Mouse (Mus musculus): ENCODE measurements around the gene Gm29609. TPM values are rescaled to one million over a fixed set of nuclear protein-coding genes. Genes with fewer than 3 reads are reported as not detected.

Gm29609 gene
- total RNA-seq (2012; rRNA removed) (1.4 and 2.7 TPM in 2 replicates), total RNA-seq (2014; rRNA removed) (1.2 and 2.1 TPM in 2 replicates), polyA plus RNA-seq (2012; ENCODE audit: insufficient read length, low read depth) (0.57 and 3.0 TPM in 2 replicates)

DNA sequence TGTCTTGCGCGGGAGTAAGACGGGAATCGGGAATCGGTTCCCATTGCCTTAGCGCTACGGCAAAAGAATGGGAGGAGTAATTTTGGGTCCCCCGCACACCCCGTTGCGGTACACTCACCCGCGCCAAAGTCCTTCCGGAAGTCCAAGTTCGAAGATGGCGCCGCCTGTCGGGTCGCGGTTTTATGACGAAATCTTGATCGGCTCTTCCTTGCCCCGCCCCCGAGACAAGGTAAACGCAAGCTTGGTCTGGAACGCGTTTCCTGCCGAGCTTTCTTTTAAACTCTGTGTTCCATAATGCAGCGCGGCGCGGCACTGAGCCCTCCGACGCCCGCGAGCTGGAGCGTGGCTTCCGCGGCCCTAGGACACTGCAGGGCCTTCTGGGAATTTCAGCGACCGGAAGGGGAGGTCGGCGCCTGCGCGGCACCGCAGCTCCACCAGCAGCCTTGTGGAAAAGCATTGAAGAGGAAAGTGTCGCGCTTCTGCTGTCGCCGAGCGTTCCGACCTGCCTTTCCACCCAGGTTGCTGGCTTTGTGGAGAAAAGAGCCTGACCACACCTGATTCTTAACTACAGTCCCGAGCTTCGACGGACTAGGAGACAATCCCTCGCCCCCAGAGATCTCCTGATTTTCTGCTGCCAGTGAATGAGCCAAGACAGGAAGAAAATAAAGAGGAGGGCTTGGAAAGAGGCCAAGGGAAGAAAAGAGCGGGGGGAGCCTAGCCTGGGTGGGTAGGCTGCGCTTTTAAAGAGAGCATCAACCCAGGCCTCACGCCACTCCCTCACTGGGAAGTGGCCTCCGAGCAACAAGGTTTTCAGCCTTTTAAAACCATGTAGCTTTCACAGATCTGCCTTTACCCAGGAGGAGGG is at the start of gene Gm29609, which contains the start of gene Gtf3c2:
Gm29609 (minus strand) TSS at position 146 of the 865 bp plus-strand sequence.
Gtf3c2 (minus strand) TSS at position 379 of the 865 bp plus-strand sequence.
- Histone ChIP-seq H3K27ac (ENCODE audit: insufficient read depth, low read depth) (peak within 1 kb of the TSS; percentile 95), H3K9me3 (replicated peaks; ENCODE audit: low read length) (no peaks in the 10 kb centered on the region), H3K4me3 (replicated peaks in 1 of 3; ENCODE audit: low read depth in 2 of 3, low read length in 2 of 3, poor library complexity in 1 of 3) (peak within 1 kb of the TSS; percentile 78 to 97 (median 81)), H3K36me3 (replicated peaks in 1 of 2; ENCODE audit: control insufficient read depth in 1 of 2, insufficient read depth in 1 of 2, low read length in 1 of 2) (peaks cover 0 to 28% of the 10 kb centered on the region in 2 experiments), H3K27me3 (replicated peaks) (no peaks in the 10 kb centered on the region), H3K4me2 (ENCODE audit: insufficient read depth, low read depth, poor library complexity, severe bottlenecking) (peak within 1 kb of the TSS; percentile 78), H3K4me1 (ENCODE audit: control insufficient read depth in 1 of 2, insufficient read depth in 2 of 2) (peaks cover 0 to 32% of the 10 kb centered on the region in 2 experiments; a peak in 2 of 4 replicates), H3K9ac (ENCODE audit: insufficient read depth, low read depth) (peak within 1 kb of the TSS; percentile 93), H3K79me2 (replicated peaks; ENCODE audit: control insufficient read depth, extremely low read depth, insufficient read depth, poor library complexity, severe bottlenecking) (peaks cover 42% of the 10 kb centered on the region)
- peak; percentile 96 for DNase-seq (ENCODE audit: extremely low read depth)
- in situ Hi-C loops (cut with MboI; ENCODE audit: low pct_ligation_motif_present, low pct_unique_long_range_greater_than_20kb, low sequenced_read_pairs): no loop called here
- TF ChIP-seq IRF4 (IDR thresholded peaks at IDR 0.05; ENCODE audit: low read depth, low read length): peak; percentile 3; the same call in 1 of the 2 replicates
- TF ChIP-seq RCOR1 (conservative IDR thresholded peaks at IDR 0.05; ENCODE audit: low read depth, low read length): no peak
- TF ChIP-seq MEF2A (IDR thresholded peaks at IDR 0.05; ENCODE audit: borderline replicate concordance, low read depth, low read length): no peak; the same call in 1 of the 2 replicates
- no peak for TF ChIP-seq ZKSCAN1 (IDR thresholded peaks at IDR 0.05; ENCODE audit: borderline replicate concordance, low read depth, low read length)
- TF ChIP-seq MYC (IDR thresholded peaks at IDR 0.05; ENCODE audit: low read depth, low read length): peak; percentile 41; the same call in 1 of the 2 replicates
- peak; percentile 88 for TF ChIP-seq ZMIZ1 (IDR thresholded peaks at IDR 0.05; ENCODE audit: low read depth, low read length)
- peak; percentile 87 for TF ChIP-seq POLR2AphosphoS2 (IDR thresholded peaks at IDR 0.05; ENCODE audit: low read depth, low read length)
- TF ChIP-seq ZC3H11A (IDR thresholded peaks at IDR 0.05; ENCODE audit: low read depth, low read length): no peak
- peak; percentile 71; the same call in 1 of the 2 replicates for TF ChIP-seq KAT2A (IDR thresholded peaks at IDR 0.05; ENCODE audit: insufficient replicate concordance, low read length)
- TF ChIP-seq ELF1 (IDR thresholded peaks at IDR 0.05; ENCODE audit: low read depth, low read length): peak; percentile 92
- no peak; the same call in 1 of the 2 replicates for TF ChIP-seq E2F4 (IDR thresholded peaks at IDR 0.05; ENCODE audit: insufficient replicate concordance, low read depth, low read length)
- TF ChIP-seq HCFC1 (IDR thresholded peaks at IDR 0.05; ENCODE audit: low read depth, low read length): peak; percentile 86
- TF ChIP-seq TBP (conservative IDR thresholded peaks at IDR 0.05; ENCODE audit: low read depth, low read length): peak; percentile 81
- no peak for TF ChIP-seq ZNF384 (IDR thresholded peaks at IDR 0.05; ENCODE audit: low read depth, low read length)
- peak; percentile 12; the same call in 1 of the 2 replicates for TF ChIP-seq MAZ (IDR thresholded peaks at IDR 0.05; ENCODE audit: low read depth, low read length)
- TF ChIP-seq BHLHE40 (IDR thresholded peaks at IDR 0.05; ENCODE audit: low read depth, low read length): 0 out of 2 replicates have a peak, but pooled peaks have one; percentile 3
- peak; percentile 88 for TF ChIP-seq NRF1 (IDR thresholded peaks at IDR 0.05; ENCODE audit: low read depth, low read length)
- peak; percentile 96 for TF ChIP-seq POLR2A (IDR thresholded peaks at IDR 0.05; ENCODE audit: low read depth, low read length)
- TF ChIP-seq USF1 (IDR thresholded peaks at IDR 0.05; ENCODE audit: low read depth, low read length): no peak
- TF ChIP-seq PAX5 (IDR thresholded peaks at IDR 0.05; ENCODE audit: low read length): no peak
- TF ChIP-seq NELFE (IDR thresholded peaks at IDR 0.05; ENCODE audit: low read depth, low read length): peak; percentile 88
- 0 out of 2 replicates have a peak, but pooled peaks have one; percentile 21 for TF ChIP-seq MXI1 (IDR thresholded peaks at IDR 0.05; ENCODE audit: low read depth, low read length)
- no peak for TF ChIP-seq JUN (IDR thresholded peaks at IDR 0.05; ENCODE audit: insufficient read depth, low read depth, low read length)
- TF ChIP-seq TCF12 (IDR thresholded peaks at IDR 0.05; ENCODE audit: low read depth, low read length): peak; percentile 71
- TF ChIP-seq CHD2 (IDR thresholded peaks at IDR 0.05; ENCODE audit: low read length): no peak
- dilution Hi-C loops (cut with MboI; ENCODE audit: extremely low pct_ligation_motif_present, extremely low pct_unique_long_range_greater_than_20kb, low sequenced_read_pairs): no loop called here
